Mouse (Mus musculus): Measurements from ENCODE around the gene Olfr282. TPM values are rescaled to one million over a fixed set of nuclear protein-coding genes. Genes with fewer than 3 reads are reported as not detected.

Gene Olfr282
- total and polyA plus RNA-seq, 3 experiments, result 0.18 TPM; not detected in 2

DNA sequence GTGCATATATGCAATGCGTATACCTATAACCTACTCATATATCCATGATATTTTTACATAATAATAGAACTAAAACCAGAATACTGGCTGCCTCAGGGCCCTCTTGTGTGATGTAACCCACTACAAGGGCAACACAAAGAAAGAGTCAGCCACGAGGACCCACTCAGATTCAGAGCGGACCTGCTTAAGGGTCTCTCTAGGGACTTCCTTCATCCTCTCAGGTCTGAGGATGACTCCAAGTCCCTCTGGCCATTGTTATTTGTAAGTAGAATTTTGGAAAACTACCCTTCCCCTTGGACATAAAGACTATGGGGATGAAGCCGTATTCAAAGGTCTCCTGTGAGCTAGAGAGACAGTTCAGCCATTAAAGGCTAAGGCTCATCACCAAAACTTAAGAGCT lies 38.6 kb downstream of the Olfr282 start, which contains the start of gene OR5BS1P:
Gene OR5BS1P (plus strand): TSS at position 301 of the 400 bp plus-strand sequence.
- Histone ChIP-seq H3K36me3 (ENCODE audit: control insufficient read depth in 1 of 2, insufficient read depth in 2 of 2, low read length in 2 of 2) (no peaks in the 10 kb centered on the region), H3K9ac (ENCODE audit: control insufficient read depth, low read depth, low read length, poor library complexity, severe bottlenecking) (no peak within 1 kb of the TSS), H3K4me1 (ENCODE audit: control insufficient read depth in 1 of 2, insufficient read depth in 2 of 2, low read length in 2 of 2) (peaks cover 0 to 3% of the 10 kb centered on the region in 2 experiments; a peak in 1 of 4 replicates), H3K9me3 (replicated peaks; ENCODE audit: insufficient read depth, low read length) (no peaks in the 10 kb centered on the region), H3K27ac (ENCODE audit: control insufficient read depth, low read depth, low read length) (no peak within 1 kb of the TSS), H3K27me3 (ENCODE audit: control insufficient read depth in 1 of 2, insufficient read depth in 2 of 2, low read length in 2 of 2) (peaks cover 16 to 22% of the 10 kb centered on the region in 2 experiments), H3K79me2 (ENCODE audit: control insufficient read depth, insufficient read depth, low read length, poor library complexity) (no peaks in the 10 kb centered on the region), H3K4me3 (ENCODE audit: control insufficient read depth in 1 of 2, insufficient read depth in 1 of 2, low read depth in 2 of 2, low read length in 2 of 2) (no peak within 1 kb of the TSS)
- TF ChIP-seq EP300 (IDR thresholded peaks at IDR 0.05; ENCODE audit: low read depth in 1 of 2, low read length in 2 of 2) (no peak), ZNF384 (IDR thresholded peaks at IDR 0.05; ENCODE audit: low read depth, low read length) (no peak), ZC3H11A (IDR thresholded peaks at IDR 0.05; ENCODE audit: low read depth, low read length) (no peak)
- no peak for DNase-seq (ENCODE audit: low read depth, low spot score)

DNA sequence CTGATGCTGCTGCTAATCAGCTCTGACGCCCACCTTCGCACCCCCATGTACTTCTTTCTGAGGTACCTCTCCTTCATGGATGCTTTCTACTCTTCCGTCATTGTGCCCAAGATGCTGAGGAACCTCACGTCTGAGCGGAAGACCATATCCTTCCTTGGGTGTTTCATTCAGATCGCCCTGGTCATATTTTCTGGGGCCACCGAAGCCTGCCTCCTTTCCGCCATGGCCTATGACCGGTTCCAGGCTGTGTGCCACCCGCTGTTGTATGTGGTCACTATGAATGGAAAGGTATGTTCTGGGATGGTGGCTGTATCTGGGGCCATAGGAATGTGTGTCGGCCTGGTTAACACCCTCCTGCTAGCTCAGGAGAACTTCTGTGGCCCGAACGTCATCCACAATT lies 40.5 kb downstream of the Olfr282 start:
- H3K27me3 ChIP-seq (ENCODE audit: control insufficient read depth in 1 of 2, insufficient read depth in 2 of 2, low read length in 2 of 2), result peaks cover 9 to 20% of the 10 kb centered on the region in 2 experiments
- DNase-seq (ENCODE audit: low read depth, low spot score), result no peak
- no peak overlapping the region for H3K4me3 ChIP-seq (ENCODE audit: control insufficient read depth in 1 of 2, insufficient read depth in 1 of 2, low read depth in 2 of 2, low read length in 2 of 2)
- TF ChIP-seq NRF1 (IDR thresholded peaks at IDR 0.05; ENCODE audit: insufficient read depth, low read depth, low read length, poor library complexity, severe bottlenecking), result no peak
- TF ChIP-seq ELF1 (IDR thresholded peaks at IDR 0.05; ENCODE audit: low read depth, low read length), result no peak
- no peak for TF ChIP-seq RAD21 (IDR thresholded peaks at IDR 0.05; ENCODE audit: low read depth, low read length)
- no peak for TF ChIP-seq NELFE (IDR thresholded peaks at IDR 0.05; ENCODE audit: low read depth, low read length)
- no peak for TF ChIP-seq JUND (IDR thresholded peaks at IDR 0.05; ENCODE audit: low read depth, low read length)
- TF ChIP-seq SMC3 (IDR thresholded peaks at IDR 0.05; ENCODE audit: low read depth, low read length), result no peak
- TF ChIP-seq GABPA (IDR thresholded peaks at IDR 0.05; ENCODE audit: low read depth, low read length), result no peak
- TF ChIP-seq E2F4 (IDR thresholded peaks at IDR 0.05; ENCODE audit: borderline replicate concordance, low read depth, low read length), result no peak
- TF ChIP-seq POLR2AphosphoS5 (IDR thresholded peaks at IDR 0.05; ENCODE audit: borderline replicate concordance, low read depth, low read length), result no peak
- TF ChIP-seq ZC3H11A (IDR thresholded peaks at IDR 0.05; ENCODE audit: low read depth, low read length), result no peak
- TF ChIP-seq KAT2A (conservative IDR thresholded peaks at IDR 0.05; ENCODE audit: low read depth, low read length), result no peak
- TF ChIP-seq UBTF (IDR thresholded peaks at IDR 0.05; ENCODE audit: borderline replicate concordance, insufficient read depth, low read depth, low read length), result no peak
- no peak for TF ChIP-seq CHD1 (IDR thresholded peaks at IDR 0.05; ENCODE audit: low read depth, low read length)
- no peak for TF ChIP-seq RCOR1 (IDR thresholded peaks at IDR 0.05; ENCODE audit: low read depth, low read length)
- no peak for TF ChIP-seq ZKSCAN1 (IDR thresholded peaks at IDR 0.05; ENCODE audit: low read depth, low read length)
- no peaks in the 10 kb centered on the region for H3K9me3 ChIP-seq (replicated peaks; ENCODE audit: insufficient read depth, low read length)
- no peak overlapping the region for H3K27ac ChIP-seq (ENCODE audit: control insufficient read depth, low read depth, low read length)
- no peak overlapping the region for H3K9ac ChIP-seq (ENCODE audit: control insufficient read depth, low read depth, low read length, poor library complexity, severe bottlenecking)
- peaks cover 7 to 8% of the 10 kb centered on the region in 2 experiments; a peak in 2 of 4 replicates for H3K4me1 ChIP-seq (ENCODE audit: control insufficient read depth in 1 of 2, insufficient read depth in 2 of 2, low read length in 2 of 2)
- no peaks in the 10 kb centered on the region for H3K36me3 ChIP-seq (ENCODE audit: control insufficient read depth in 1 of 2, insufficient read depth in 2 of 2, low read length in 2 of 2)
- H3K79me2 ChIP-seq (ENCODE audit: control insufficient read depth, insufficient read depth, low read length, poor library complexity), result no peaks in the 10 kb centered on the region

Measured in MEL (cell line).